Mouse (Mus musculus): ENCODE data around the gene Ipcef1.
A peak's percentile ranks its signal among the peaks of the same experiment; 100 is the strongest.
"Not testable (repeated sequence)": the region's sequence is repeated elsewhere in the genome, so short reads cannot be mapped to it uniquely, and the experiment has no call there.

Gene Ipcef1

GRCm38 (mm10) chr10:6889640-6890245 is 162.5 kb downstream of the Ipcef1 start:
- no peak for DNase-seq (ENCODE audit: low spot score in 2 of 2)

GRCm38 (mm10) chr10:6885460-6885859 is 166.8 kb downstream of the Ipcef1 start:
- no peak for DNase-seq (ENCODE audit: low spot score in 2 of 2)

GRCm38 (mm10) chr10:6882041-6882440 is 170.2 kb downstream of the Ipcef1 start:
- DNase-seq (ENCODE audit: low spot score in 2 of 2), result not testable (repeated sequence)

GRCm38 (mm10) chr10:6878276-6878881 is 173.9 kb downstream of the Ipcef1 start:
- DNase-seq (ENCODE audit: low spot score in 2 of 2), result no peak

GRCm38 (mm10) chr10:6873917-6874316 is 178.4 kb downstream of the Ipcef1 start:
- no peak for DNase-seq (ENCODE audit: low spot score in 2 of 2)

- no peak for DNase-seq (ENCODE audit: low spot score in 2 of 2)
Observed at GRCm38 (mm10) chr10:6871418-6872072, 180.7 kb downstream of the Ipcef1 start.

- DNase-seq (ENCODE audit: low spot score in 2 of 2), result no peak
Observed at GRCm38 (mm10) chr10:6855812-6856211, 196.5 kb downstream of the Ipcef1 start.

GRCm38 (mm10) chr10:6848834-6849233 is 203.4 kb downstream of the Ipcef1 start:
- no peak for DNase-seq (ENCODE audit: low spot score in 2 of 2)

GRCm38 (mm10) chr10:6848162-6848754 is 204.0 kb downstream of the Ipcef1 start:
- peak in 1 of 2 experiments; percentile 22 for DNase-seq (ENCODE audit: low spot score in 2 of 2)

- no peak for DNase-seq (ENCODE audit: low spot score in 2 of 2)
Observed at GRCm38 (mm10) chr10:6846283-6846682, 206.0 kb downstream of the Ipcef1 start.

- DNase-seq (ENCODE audit: low spot score in 2 of 2), result no peak
Observed at GRCm38 (mm10) chr10:6842225-6842624, 210.1 kb downstream of the Ipcef1 start.
